Mouse (Mus musculus) lung, postnatal 0 days (tissue): ENCODE results near the gene Chmp5.

Source experiments
- CTCF ChIP-seq: IDR thresholded peaks from 2 replicates; pipeline ENCODE4 v1.5.1; 2016; ENCODE audit warnings: antibody characterized with exemption, mild to moderate bottlenecking
- EP300 ChIP-seq: IDR thresholded peaks from 2 replicates; pipeline ENCODE4 v1.6.1; 2016; ENCODE audit warnings: antibody characterized with exemption, mild to moderate bottlenecking, control low read depth

DNA sequence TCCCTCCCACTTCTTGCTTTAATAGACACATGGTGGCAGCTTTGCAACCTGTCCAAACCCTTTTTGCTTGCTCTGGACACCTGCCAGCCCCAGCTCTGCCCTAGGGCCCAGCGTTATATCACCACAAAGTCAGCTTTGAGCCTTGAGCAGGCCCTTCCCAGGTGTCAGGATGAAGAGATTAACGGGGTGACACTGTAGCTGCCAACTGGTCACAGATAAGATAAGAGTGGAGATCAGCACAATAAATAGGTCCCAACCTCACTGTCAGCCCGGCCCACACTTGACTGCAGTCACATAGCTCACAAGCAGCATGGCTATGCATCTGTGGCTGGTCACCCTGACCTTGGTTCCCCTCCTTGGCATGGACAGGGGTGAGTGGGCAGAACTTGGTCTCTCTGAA is 28.4 kb upstream of the Chmp5 start, which contains the start of gene Spink4:
- TF ChIP-seq CTCF (no peak), EP300 (no peak)
